Mouse (Mus musculus): Measurements from ENCODE around the gene E2f6. TPM values are rescaled to one million over a fixed set of nuclear protein-coding genes. Genes with fewer than 3 reads are reported as not detected.

E2f6 gene
- polyA plus RNA-seq, 1 experiment from 2014 or later = 73.9 TPM

DNA sequence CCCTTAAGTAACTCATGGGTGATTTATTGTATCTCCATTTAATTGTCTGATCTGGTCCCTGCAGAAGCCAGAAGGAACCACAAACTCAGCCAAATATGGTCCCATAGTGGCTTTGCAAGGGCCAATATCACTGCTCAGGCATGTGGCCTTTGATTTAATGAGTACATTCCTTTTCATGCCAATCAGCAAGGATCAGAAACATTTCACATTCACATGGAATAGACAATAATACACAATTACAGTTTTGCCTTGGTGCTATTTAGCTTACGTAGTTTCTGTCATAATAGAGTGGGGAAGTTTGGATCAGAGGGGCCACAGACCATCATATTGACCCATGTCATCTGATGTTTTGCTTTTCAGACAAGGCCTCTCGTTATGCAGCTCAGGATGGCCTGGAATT, 37.7 kb downstream of the E2f6 start:
- H3K9me3 ChIP-seq (ENCODE audit: control insufficient read depth, low read length) = no peaks in the 10 kb centered on the region
- no peak overlapping the region for H3K27ac ChIP-seq (ENCODE audit: low read depth, low read length)
- no peaks in the 10 kb centered on the region for H3K36me3 ChIP-seq (ENCODE audit: control insufficient read depth, insufficient read depth, low read length)
- H3K27me3 ChIP-seq (ENCODE audit: control insufficient read depth, insufficient read depth, low read length) = no peaks in the 10 kb centered on the region
- peaks cover 2% of the 10 kb centered on the region; the same call in 1 of the 2 replicates for H3K4me1 ChIP-seq (ENCODE audit: control insufficient read depth, insufficient read depth, low read length)
- no peak overlapping the region for H3K9ac ChIP-seq (ENCODE audit: low read length)
- 87% methylated on average over 2 of the region's 2 CpGs for WGBS
- H3K4me2 ChIP-seq (ENCODE audit: low read depth) = no peak overlapping the region
- H3K4me3 ChIP-seq (ENCODE audit: low read depth, low read length) = no peak overlapping the region
- no peak for ATAC-seq (ENCODE audit: insufficient read depth, low FRiP score, low TSS enrichment)
- DNase-seq (ENCODE audit: low spot score) = no peak

DNA sequence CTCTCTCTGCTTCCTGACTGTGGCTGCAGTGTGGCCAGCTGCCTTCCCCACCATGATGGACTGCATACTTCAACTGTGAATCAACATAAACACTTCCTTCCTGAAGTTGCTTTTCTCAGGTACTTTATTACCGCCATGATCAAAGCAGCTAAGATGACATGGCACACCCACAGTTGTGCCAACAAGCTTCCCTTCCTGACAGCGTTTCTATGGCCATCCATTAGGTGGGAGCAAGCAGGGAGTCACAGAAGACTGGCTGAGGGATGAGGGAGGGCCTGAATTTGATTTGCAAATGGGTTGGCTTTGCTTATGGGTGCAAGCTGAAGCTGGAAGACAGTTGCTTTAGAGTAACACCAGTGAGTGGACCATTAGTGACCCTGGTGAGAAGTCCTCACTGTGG, 39.1 kb downstream of the E2f6 start:
- Histone ChIP-seq H3K36me3 (ENCODE audit: control insufficient read depth, insufficient read depth, low read length) (no peaks in the 10 kb centered on the region), H3K9ac (ENCODE audit: low read length) (no peak overlapping the region), H3K9me3 (ENCODE audit: control insufficient read depth, low read length) (no peaks in the 10 kb centered on the region), H3K27ac (ENCODE audit: low read depth, low read length) (no peak overlapping the region), H3K4me1 (ENCODE audit: control insufficient read depth, insufficient read depth, low read length) (peaks cover 2% of the 10 kb centered on the region; the same call in 1 of the 2 replicates), H3K27me3 (ENCODE audit: control insufficient read depth, insufficient read depth, low read length) (no peaks in the 10 kb centered on the region), H3K4me2 (ENCODE audit: low read depth) (no peak overlapping the region), H3K4me3 (ENCODE audit: low read depth, low read length) (no peak overlapping the region)
- WGBS = 52% methylated on average over 2 of the region's 2 CpGs
- ATAC-seq (ENCODE audit: insufficient read depth, low FRiP score, low TSS enrichment) (no peak), DNase-seq (ENCODE audit: low spot score) (no peak)

DNA sequence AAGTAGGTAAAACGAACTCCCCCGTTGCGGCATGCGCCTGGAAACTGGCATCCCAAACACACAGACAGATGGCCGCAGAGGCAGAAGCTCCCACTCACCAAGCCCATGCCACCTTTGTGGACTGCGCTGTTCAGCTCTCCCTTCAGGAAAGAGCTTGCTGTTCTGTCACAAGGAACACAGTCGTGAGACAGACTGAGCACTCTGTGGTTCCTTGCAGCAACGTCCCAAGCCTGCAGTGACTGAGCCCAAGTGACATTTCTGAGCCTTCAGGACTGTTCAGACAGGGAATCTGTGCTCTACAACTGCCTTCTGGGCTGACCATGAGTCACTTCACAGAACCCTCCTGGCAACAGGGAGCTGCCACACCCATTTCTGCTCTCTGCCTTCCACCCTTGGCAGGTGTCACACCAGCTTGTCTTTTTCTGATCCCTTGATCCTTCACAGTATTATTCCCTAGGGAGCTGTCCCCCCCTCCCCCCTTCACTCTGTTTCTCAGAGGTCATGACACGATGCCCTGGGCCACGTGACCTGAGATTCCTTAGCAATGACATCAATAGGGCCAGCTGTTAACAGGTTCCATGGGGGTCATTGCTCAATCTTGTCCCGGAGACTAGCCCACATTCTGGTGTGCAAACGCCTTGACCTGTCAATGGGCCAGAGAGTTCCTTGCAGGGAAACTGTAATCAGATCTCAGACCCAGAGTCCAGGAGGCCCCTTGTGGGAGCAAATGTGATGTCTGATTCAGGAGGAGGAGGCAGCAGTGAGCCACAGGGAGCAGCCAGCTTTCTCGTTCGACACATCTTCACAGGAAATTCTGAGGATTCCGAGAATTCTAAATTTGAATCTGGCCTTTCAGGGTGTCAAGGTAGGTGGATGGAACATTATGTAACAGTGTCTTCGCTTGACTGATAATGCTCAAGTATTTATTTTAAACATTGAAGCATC, 39.9 kb downstream of the E2f6 start:
- Histone ChIP-seq H3K9ac (ENCODE audit: low read length) (no peak overlapping the region), H3K9me3 (ENCODE audit: control insufficient read depth, low read length) (no peaks in the 10 kb centered on the region), H3K4me1 (ENCODE audit: control insufficient read depth, insufficient read depth, low read length) (peaks cover 2% of the 10 kb centered on the region; the same call in 1 of the 2 replicates), H3K4me3 (ENCODE audit: low read depth, low read length) (no peak overlapping the region), H3K4me2 (ENCODE audit: low read depth) (no peak overlapping the region), H3K27me3 (ENCODE audit: control insufficient read depth, insufficient read depth, low read length) (no peaks in the 10 kb centered on the region), H3K36me3 (ENCODE audit: control insufficient read depth, insufficient read depth, low read length) (no peaks in the 10 kb centered on the region), H3K27ac (ENCODE audit: low read depth, low read length) (no peak overlapping the region)
- no peak for ATAC-seq (ENCODE audit: insufficient read depth, low FRiP score, low TSS enrichment)
- 44% methylated on average over 16 of the region's 16 CpGs for WGBS
- peak; percentile 43 for DNase-seq (ENCODE audit: low spot score)

DNA sequence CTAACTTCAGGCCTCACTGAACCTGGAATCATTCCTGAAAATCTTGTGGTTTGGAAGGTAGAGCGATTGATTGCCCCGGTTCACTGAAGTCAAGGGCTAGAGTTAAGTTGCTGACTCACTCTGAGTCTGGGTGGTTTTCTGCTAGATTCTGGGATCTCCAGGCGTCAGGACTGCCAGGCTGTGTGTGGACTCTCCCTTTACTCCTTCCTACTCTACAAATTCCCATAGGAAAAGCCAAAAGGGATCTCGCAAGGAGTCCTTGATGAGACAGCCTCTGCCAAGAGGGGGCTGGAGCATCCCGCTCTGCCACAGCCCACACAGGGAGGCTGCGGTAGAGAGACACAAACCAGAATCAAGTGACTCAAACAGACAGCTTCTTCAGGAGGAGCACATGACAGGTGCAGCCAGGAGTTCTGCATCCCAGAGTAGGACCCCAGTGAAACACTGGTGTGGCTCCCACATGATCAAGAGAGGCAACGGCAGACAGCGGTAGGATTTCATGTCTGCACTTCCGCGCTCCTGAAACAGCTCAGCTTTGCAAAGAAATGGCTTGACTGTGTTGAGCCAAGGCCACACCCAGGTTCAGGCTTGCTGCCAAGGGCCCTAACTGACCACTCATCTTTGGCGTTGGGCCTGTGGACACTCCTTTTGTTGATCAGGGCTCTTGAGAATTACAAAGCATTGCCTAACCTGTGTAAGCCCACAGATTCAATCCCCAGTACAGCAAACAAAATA, 42.8 kb downstream of the E2f6 start:
- Histone ChIP-seq H3K4me2 (ENCODE audit: low read depth) (no peak overlapping the region), H3K27ac (ENCODE audit: low read depth, low read length) (no peak overlapping the region), H3K36me3 (ENCODE audit: control insufficient read depth, insufficient read depth, low read length) (no peaks in the 10 kb centered on the region), H3K4me1 (ENCODE audit: control insufficient read depth, insufficient read depth, low read length) (peaks cover 2% of the 10 kb centered on the region; the same call in 1 of the 2 replicates), H3K9ac (ENCODE audit: low read length) (no peak overlapping the region), H3K4me3 (ENCODE audit: low read depth, low read length) (no peak overlapping the region), H3K9me3 (ENCODE audit: control insufficient read depth, low read length) (no peaks in the 10 kb centered on the region), H3K27me3 (ENCODE audit: control insufficient read depth, insufficient read depth, low read length) (no peaks in the 10 kb centered on the region)
- no peak for DNase-seq (ENCODE audit: low spot score)
- no peak for ATAC-seq (ENCODE audit: insufficient read depth, low FRiP score, low TSS enrichment)
- 89% methylated on average over 11 of the region's 11 CpGs for WGBS

- no peak overlapping the region for H3K4me3 ChIP-seq (ENCODE audit: low read depth, low read length)
- H3K4me2 ChIP-seq (ENCODE audit: low read depth) = no peak overlapping the region
- H3K27me3 ChIP-seq (ENCODE audit: control insufficient read depth, insufficient read depth, low read length) = no peaks in the 10 kb centered on the region
- no peak overlapping the region for H3K27ac ChIP-seq (ENCODE audit: low read depth, low read length)
- no peaks in the 10 kb centered on the region for H3K9me3 ChIP-seq (ENCODE audit: control insufficient read depth, low read length)
- WGBS = 24% methylated on average over 6 of the region's 6 CpGs
- ATAC-seq (ENCODE audit: insufficient read depth, low FRiP score, low TSS enrichment) (peak; percentile 85), DNase-seq (ENCODE audit: low spot score) (peak; percentile 61)
- H3K4me1 ChIP-seq (ENCODE audit: control insufficient read depth, insufficient read depth, low read length) = no peaks in the 10 kb centered on the region; the same call in 1 of the 2 replicates
- H3K9ac ChIP-seq (ENCODE audit: low read length) = no peak overlapping the region
- H3K36me3 ChIP-seq (ENCODE audit: control insufficient read depth, insufficient read depth, low read length) = no peaks in the 10 kb centered on the region
These were observed 45.0 kb downstream of the E2f6 start for GRCm38 (mm10) chr12:16855632-16856305.

- no peak overlapping the region for H3K9ac ChIP-seq (ENCODE audit: low read length)
- no peak overlapping the region for H3K4me3 ChIP-seq (ENCODE audit: low read depth, low read length)
- WGBS = 58% methylated on average over 2 of the region's 2 CpGs
- no peaks in the 10 kb centered on the region for H3K27me3 ChIP-seq (ENCODE audit: control insufficient read depth, insufficient read depth, low read length)
- no peak for ATAC-seq (ENCODE audit: insufficient read depth, low FRiP score, low TSS enrichment)
- H3K27ac ChIP-seq (ENCODE audit: low read depth, low read length) = no peak overlapping the region
- H3K9me3 ChIP-seq (ENCODE audit: control insufficient read depth, low read length) = no peaks in the 10 kb centered on the region
- no peak for DNase-seq (ENCODE audit: low spot score)
- no peaks in the 10 kb centered on the region for H3K4me1 ChIP-seq (ENCODE audit: control insufficient read depth, insufficient read depth, low read length)
- no peak overlapping the region for H3K4me2 ChIP-seq (ENCODE audit: low read depth)
- H3K36me3 ChIP-seq (ENCODE audit: control insufficient read depth, insufficient read depth, low read length) = no peaks in the 10 kb centered on the region
These were observed 45.5 kb downstream of the E2f6 start for GRCm38 (mm10) chr12:16856306-16856679.

DNA sequence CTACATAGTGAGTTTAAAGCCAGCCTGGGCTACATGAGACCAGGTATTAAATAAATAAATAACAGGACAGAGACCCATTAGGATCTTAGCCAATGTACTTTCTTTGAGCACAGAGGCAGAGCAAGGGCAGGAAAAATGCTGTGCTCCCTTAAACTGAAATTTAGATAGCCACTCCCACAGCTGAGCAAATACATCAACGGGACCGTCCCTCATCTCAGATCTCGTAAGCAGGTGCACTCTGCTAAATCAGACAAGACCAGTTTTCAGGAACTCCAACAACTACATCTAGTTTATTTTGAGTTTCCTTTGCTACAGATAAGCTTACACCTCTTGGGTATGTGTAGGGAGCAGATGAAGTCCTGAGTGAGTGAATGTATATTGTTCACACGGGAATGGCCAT, 47.3 kb downstream of the E2f6 start:
- DNase-seq (ENCODE audit: low spot score) (no peak), ATAC-seq (ENCODE audit: insufficient read depth, low FRiP score, low TSS enrichment) (no peak)
- no peaks in the 10 kb centered on the region for H3K4me1 ChIP-seq (ENCODE audit: control insufficient read depth, insufficient read depth, low read length)
- H3K4me3 ChIP-seq (ENCODE audit: low read depth, low read length) = no peak overlapping the region
- no peak overlapping the region for H3K4me2 ChIP-seq (ENCODE audit: low read depth)
- no peak overlapping the region for H3K9ac ChIP-seq (ENCODE audit: low read length)
- no peak overlapping the region for H3K27ac ChIP-seq (ENCODE audit: low read depth, low read length)
- H3K9me3 ChIP-seq (ENCODE audit: control insufficient read depth, low read length) = no peaks in the 10 kb centered on the region
- WGBS = 88% methylated on average over 4 of the region's 4 CpGs
- H3K27me3 ChIP-seq (ENCODE audit: control insufficient read depth, insufficient read depth, low read length) = no peaks in the 10 kb centered on the region
- no peaks in the 10 kb centered on the region for H3K36me3 ChIP-seq (ENCODE audit: control insufficient read depth, insufficient read depth, low read length)

- no peaks in the 10 kb centered on the region for H3K27me3 ChIP-seq (ENCODE audit: control insufficient read depth, insufficient read depth, low read length)
- no peak overlapping the region for H3K4me2 ChIP-seq (ENCODE audit: low read depth)
- H3K4me1 ChIP-seq (ENCODE audit: control insufficient read depth, insufficient read depth, low read length) = no peaks in the 10 kb centered on the region
- ATAC-seq (ENCODE audit: insufficient read depth, low FRiP score, low TSS enrichment) = no peak
- H3K9me3 ChIP-seq (ENCODE audit: control insufficient read depth, low read length) = no peaks in the 10 kb centered on the region
- 86% methylated on average over 2 of the region's 2 CpGs for WGBS
- no peaks in the 10 kb centered on the region for H3K36me3 ChIP-seq (ENCODE audit: control insufficient read depth, insufficient read depth, low read length)
- DNase-seq (ENCODE audit: low spot score) = no peak
- no peak overlapping the region for H3K9ac ChIP-seq (ENCODE audit: low read length)
- no peak overlapping the region for H3K27ac ChIP-seq (ENCODE audit: low read depth, low read length)
- H3K4me3 ChIP-seq (ENCODE audit: low read depth, low read length) = no peak overlapping the region
These were observed 49.0 kb downstream of the E2f6 start for GRCm38 (mm10) chr12:16859781-16860180.

Measured in neural tube, embryonic 11.5 days (tissue).